Mouse (Mus musculus) midbrain, embryonic 16.5 days (tissue): Measurements from ENCODE around the gene Pard3b. TPM values are rescaled to one million over a fixed set of nuclear protein-coding genes. Genes with fewer than 3 reads are reported as not detected.

Experiments
- ATAC-seq: fragments of 200-750 bp; cut with Nextera tagmentation; 2 replicates; pipeline ENCODE4 v1.8.0; 2017; ENCODE audit warnings: moderate TSS enrichment
- H3K27ac ChIP-seq: fragments of 300-500 bp; sonication (generic); 2 replicates; pipeline ENCODE4 v1.5.1; 2014; ENCODE audit warnings: mild to moderate bottlenecking, low read length, mixed read lengths
- H3K27me3 ChIP-seq: fragments of 300-500 bp; sonication (generic); 2 replicates; pipeline ENCODE4 v1.6.1; 2014; ENCODE audit warnings: low read depth, low read length, mixed read lengths; ENCODE audit not compliant: control insufficient read depth, insufficient read depth
- H3K36me3 ChIP-seq: fragments of 300-500 bp; sonication (generic); 2 replicates; pipeline ENCODE4 v1.6.1; 2014; ENCODE audit warnings: mild to moderate bottlenecking, low read length, moderate library complexity, mixed read lengths; ENCODE audit not compliant: control insufficient read depth, insufficient read depth
- H3K4me1 ChIP-seq: fragments of 300-500 bp; sonication (generic); 2 replicates; pipeline ENCODE4 v1.6.1; 2014; ENCODE audit warnings: mild to moderate bottlenecking, low read length, mixed read lengths; ENCODE audit not compliant: control insufficient read depth, insufficient read depth
- H3K4me2 ChIP-seq: fragments of 300-500 bp; sonication (generic); 2 replicates; pipeline ENCODE4 v1.6.1; 2014; ENCODE audit warnings: mild to moderate bottlenecking, low read length, mixed read lengths
- H3K4me3 ChIP-seq: fragments of 300-500 bp; sonication (generic); 2 replicates; pipeline ENCODE4 v1.5.1; 2014; ENCODE audit warnings: low read depth, mild to moderate bottlenecking, low read length, moderate library complexity, mixed read lengths
- H3K9ac ChIP-seq: fragments of 300-500 bp; sonication (generic); 2 replicates; pipeline ENCODE4 v1.6.1; 2014; ENCODE audit warnings: low read depth, low read length, mixed read lengths
- H3K9me3 ChIP-seq: fragments of 300-500 bp; sonication (generic); replicated peaks from 2 replicates; pipeline ENCODE4 v1.6.1; 2014; ENCODE audit warnings: mild to moderate bottlenecking, low read length, mixed read lengths; ENCODE audit not compliant: control insufficient read depth, poor library complexity, severe bottlenecking
- WGBS: fragments of 180-500 bp; shearing (Covaris S2); extraction: QIAGEN DNeasy Blood & Tissue Kit; methylation state at CpG from one replicate; pipeline ENCODE4 v1.1.7; 2014; 5-methylcytosine and 5-hydroxymethylcytosine counted together
- polyA plus RNA-seq: library from polyadenylated mRNA; unstranded; fragments of >200 nt; fragmentation: Nextera tagmentation; extraction: Ambion mirVana; gene quantifications from 2 replicates; pipeline ENCODE4 v1.2.1, GENCODE M21; 2015

Pard3b gene
- polyA plus RNA-seq, 1 experiment from 2014 or later, result 7.2 TPM

DNA sequence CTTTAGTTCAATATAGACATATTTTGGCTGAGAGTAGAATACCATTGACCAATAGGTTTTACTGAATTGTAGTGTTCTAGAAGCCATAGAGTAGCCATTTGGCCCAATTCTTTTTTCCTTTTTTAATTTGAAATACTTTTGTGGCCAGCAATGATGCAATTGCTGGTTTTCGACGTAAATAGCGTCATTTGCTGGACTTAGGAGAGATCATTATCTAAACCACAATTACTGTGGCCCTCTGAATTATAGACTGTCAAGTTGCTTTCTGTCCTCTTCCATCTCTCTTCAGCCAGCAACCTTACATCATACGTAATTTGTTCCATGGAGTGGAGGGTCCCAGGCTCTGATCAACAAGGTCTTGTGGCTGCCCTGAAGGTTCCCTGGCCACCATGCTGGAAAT, 1000.8 kb downstream of the Pard3b start:
- no peak for ATAC-seq
- H3K36me3 ChIP-seq, result no peaks in the 10 kb centered on the region
- H3K4me2 ChIP-seq, result no peak overlapping the region
- 90% methylated on average over 4 of the region's 4 CpGs for WGBS
- no peaks in the 10 kb centered on the region for H3K9me3 ChIP-seq
- no peak overlapping the region for H3K27ac ChIP-seq
- H3K4me3 ChIP-seq, result no peak overlapping the region
- no peak overlapping the region for H3K9ac ChIP-seq
- H3K27me3 ChIP-seq, result no peaks in the 10 kb centered on the region
- H3K4me1 ChIP-seq, result 0 out of 2 replicates have a peak, but pooled peaks cover 5% of the 10 kb centered on the region

DNA sequence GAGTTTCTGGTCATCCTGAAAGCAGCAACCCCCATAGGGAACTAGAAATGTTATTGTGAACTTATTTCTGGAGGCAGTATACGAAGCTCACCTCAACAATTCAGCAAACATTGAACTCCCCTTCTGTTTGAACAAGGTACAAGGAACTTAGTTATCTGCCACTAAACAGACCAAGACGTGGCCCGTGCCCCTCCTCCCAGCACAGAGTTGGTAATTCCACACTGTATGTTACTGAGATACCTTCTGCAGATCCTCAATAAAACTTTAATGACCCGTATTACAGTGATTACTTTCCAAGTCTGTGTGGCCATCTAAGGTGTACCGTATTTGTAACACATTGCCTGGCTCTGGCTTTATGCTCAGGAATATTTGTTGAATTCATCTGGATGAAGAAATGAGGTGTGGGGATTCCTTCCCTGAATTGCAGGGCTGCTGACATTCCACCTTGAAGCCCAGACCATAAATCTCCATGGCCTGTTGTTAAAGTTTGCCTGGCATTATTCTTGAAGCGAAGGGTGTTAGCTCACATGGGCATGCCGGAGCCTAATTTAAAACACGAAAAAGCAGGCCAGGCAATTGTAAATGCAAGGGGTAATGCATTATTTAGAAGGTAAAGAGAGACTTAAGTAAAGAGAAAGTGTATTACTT, 1006.1 kb downstream of the Pard3b start:
- Histone ChIP-seq H3K9me3 (no peaks in the 10 kb centered on the region), H3K36me3 (no peaks in the 10 kb centered on the region), H3K4me2 (no peak overlapping the region), H3K4me1 (peaks cover 3% of the 10 kb centered on the region; the same call in 1 of the 2 replicates), H3K9ac (no peak overlapping the region), H3K27ac (no peak overlapping the region), H3K4me3 (no peak overlapping the region), H3K27me3 (no peaks in the 10 kb centered on the region)
- WGBS, result 85% methylated on average over 8 of the region's 8 CpGs
- no peak for ATAC-seq

DNA sequence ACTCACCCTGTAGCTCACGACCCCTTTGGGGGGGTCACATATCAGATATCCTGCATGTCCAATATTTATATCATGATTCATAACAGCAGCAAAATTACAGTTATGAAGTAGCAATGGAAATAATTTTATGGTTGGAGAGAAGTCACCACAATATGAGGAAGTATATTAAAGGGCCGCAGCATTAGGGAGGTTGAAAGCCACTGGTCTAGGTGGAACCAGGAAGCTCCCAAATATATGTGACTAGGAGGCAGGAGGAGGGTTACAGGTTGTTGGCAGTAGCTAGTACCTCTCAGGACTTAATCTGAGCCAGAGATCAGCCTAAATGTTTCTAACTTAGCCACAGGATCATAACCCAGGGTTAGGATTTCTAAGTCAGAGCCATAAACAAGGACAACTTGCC, 1008.2 kb downstream of the Pard3b start:
- 95% methylated on average over 2 of the region's 2 CpGs for WGBS

DNA sequence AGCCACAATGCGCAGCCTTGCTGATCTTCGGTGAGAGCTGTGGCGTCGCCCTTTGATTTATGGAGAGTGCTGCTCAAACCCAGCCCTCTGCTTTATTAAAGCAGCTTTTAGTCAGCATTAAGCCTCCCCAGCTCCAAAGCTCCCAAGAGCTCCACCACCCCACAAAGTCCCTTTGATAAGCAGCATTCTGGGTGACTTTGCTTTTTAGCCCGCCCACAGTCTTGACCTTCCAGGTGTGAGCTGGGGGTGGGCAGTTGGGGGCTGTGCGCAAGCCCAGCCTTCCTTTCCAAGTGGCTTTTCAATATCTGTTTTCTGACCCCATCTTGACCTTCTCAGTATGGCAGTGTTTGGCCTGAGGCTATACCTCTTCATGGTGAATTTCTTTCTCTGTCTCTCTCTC, 1009.5 kb downstream of the Pard3b start:
- 18% methylated on average over 6 of the region's 6 CpGs for WGBS
- no peak overlapping the region; the same call in 1 of the 2 replicates for H3K4me2 ChIP-seq

More for the DNA sequence above, 1008.2 kb downstream of the Pard3b start:
- no peak for ATAC-seq
- Histone ChIP-seq H3K9me3 (no peaks in the 10 kb centered on the region), H3K9ac (no peak overlapping the region), H3K4me1 (peaks cover 3% of the 10 kb centered on the region; the same call in 1 of the 2 replicates), H3K27ac (no peak overlapping the region), H3K4me3 (no peak overlapping the region), H3K27me3 (no peaks in the 10 kb centered on the region), H3K4me2 (no peak overlapping the region), H3K36me3 (no peaks in the 10 kb centered on the region)

DNA sequence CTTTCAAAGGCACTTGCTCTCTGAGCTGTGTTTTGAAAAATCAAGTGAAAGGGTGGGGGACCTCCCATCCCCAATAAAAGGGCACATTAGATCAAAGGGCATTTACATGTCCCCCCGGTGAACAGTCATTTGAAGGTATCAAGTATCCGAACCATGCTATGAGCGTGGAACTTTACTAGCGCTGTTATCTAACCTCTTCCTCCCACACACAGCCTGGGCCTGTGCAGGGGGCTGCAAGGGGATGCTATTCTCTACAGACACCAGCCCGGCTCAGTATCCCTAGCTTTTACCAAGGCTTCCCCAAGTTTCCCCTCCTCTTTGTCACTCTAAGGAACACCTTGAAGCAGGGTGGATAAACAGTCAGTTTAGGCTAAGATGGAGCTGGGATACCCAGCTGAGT, 1010.0 kb downstream of the Pard3b start:
- Histone ChIP-seq H3K9me3 (no peaks in the 10 kb centered on the region), H3K9ac (no peak overlapping the region), H3K27me3 (no peaks in the 10 kb centered on the region), H3K4me1 (peaks cover 3% of the 10 kb centered on the region; the same call in 1 of the 2 replicates), H3K27ac (no peak overlapping the region), H3K4me2 (no peak overlapping the region), H3K36me3 (no peaks in the 10 kb centered on the region), H3K4me3 (no peak overlapping the region)
- 15% methylated on average over 5 of the region's 5 CpGs for WGBS
- ATAC-seq, result no peak

More for the DNA sequence above, 1009.5 kb downstream of the Pard3b start:
- Histone ChIP-seq H3K4me1 (peaks cover 3% of the 10 kb centered on the region; the same call in 1 of the 2 replicates), H3K9me3 (no peaks in the 10 kb centered on the region), H3K9ac (no peak overlapping the region), H3K4me3 (no peak overlapping the region), H3K27ac (no peak overlapping the region), H3K36me3 (no peaks in the 10 kb centered on the region), H3K27me3 (no peaks in the 10 kb centered on the region)
- no peak for ATAC-seq

DNA sequence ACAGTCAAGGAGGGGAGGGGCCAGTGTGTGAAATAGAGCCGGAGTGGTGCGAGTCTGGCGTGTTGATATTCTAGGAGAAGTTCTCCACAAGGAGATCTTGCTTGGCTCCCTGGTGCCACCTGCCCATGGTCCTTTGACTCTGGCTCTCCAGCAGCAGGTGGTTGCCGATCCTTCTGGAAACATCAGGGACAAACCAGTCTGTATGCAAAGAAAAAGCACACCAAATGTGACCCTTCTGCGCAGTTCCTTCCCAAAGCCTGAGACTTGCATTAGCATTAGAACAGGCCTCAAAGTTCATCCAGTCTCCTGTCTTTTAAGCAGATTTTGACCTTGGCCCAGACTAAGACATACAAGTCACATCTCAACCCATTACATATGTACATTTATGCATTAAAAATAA, 1011.9 kb downstream of the Pard3b start:
- no peak overlapping the region for H3K4me2 ChIP-seq
- H3K9me3 ChIP-seq, result no peaks in the 10 kb centered on the region
- H3K9ac ChIP-seq, result no peak overlapping the region
- no peak overlapping the region for H3K4me3 ChIP-seq
- no peak for ATAC-seq
- 92% methylated on average over 5 of the region's 5 CpGs for WGBS
- no peaks in the 10 kb centered on the region for H3K36me3 ChIP-seq
- H3K4me1 ChIP-seq, result peaks cover 3% of the 10 kb centered on the region; the same call in 1 of the 2 replicates
- no peak overlapping the region for H3K27ac ChIP-seq
- no peaks in the 10 kb centered on the region for H3K27me3 ChIP-seq

DNA sequence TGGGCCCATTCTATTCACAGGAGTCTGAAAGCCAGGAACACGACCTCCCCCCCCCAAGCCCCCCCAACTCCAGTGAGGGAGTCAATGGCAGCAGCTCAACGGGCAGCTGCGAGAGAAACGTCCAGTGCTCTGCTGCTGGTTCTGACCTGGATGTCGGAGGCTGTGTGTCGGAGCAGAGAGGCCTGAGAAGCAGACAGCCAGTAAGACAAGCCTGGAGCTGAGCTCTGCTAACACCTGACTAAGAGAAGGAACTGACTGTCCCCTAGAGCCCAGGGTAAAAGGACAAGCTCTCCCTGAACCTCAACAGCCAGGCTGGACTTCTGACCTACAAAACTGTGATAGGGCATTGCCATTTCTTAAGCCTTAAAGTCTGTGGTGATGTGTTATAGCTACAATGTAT, 1015.8 kb downstream of the Pard3b start:
- H3K27me3 ChIP-seq, result no peaks in the 10 kb centered on the region
- WGBS, result 66% methylated on average over 6 of the region's 6 CpGs
- no peak overlapping the region for H3K4me2 ChIP-seq
- ATAC-seq, result no peak
- H3K36me3 ChIP-seq, result no peaks in the 10 kb centered on the region
- no peak overlapping the region for H3K27ac ChIP-seq
- no peak overlapping the region for H3K4me3 ChIP-seq
- no peaks in the 10 kb centered on the region for H3K9me3 ChIP-seq
- H3K4me1 ChIP-seq, result no peaks in the 10 kb centered on the region
- H3K9ac ChIP-seq, result no peak overlapping the region

DNA sequence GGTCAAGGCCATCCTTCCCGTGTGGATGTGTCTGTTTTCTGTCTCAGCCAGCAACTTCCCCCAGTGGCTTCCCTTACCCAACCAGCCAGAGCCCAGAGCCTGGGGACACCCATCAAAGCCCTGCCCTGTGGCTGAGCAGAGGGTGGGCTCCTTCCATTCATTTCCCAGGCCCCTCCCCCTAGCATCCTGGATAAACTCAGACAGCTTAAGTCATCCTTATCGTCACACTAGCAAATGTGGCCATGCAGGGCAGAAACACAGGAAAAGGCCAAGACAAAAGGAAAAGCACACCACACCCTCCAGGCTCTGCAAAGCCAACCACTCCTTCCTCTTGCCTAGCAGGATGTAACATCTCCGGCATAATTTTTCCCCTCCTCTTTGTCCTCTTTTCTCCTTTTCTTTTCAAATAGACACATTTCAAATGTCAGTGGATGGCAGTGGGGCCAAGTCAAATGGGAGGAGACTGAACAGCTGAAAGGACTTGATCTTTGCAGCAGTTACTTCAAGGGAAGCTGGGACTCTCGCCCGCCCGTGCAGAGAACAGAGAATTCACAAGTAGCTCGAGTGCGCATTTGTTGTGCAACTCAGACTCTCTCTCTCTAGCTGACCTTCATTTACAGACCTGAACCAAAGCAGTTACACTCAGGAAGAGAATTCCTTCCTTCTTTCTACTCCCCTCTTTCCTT, 1026.5 kb downstream of the Pard3b start:
- Histone ChIP-seq H3K4me2 (no peak overlapping the region), H3K4me1 (0 out of 2 replicates have a peak, but pooled peaks cover 3% of the 10 kb centered on the region), H3K4me3 (no peak overlapping the region), H3K27ac (no peak overlapping the region), H3K9me3 (no peaks in the 10 kb centered on the region; the same call in 1 of the 2 replicates), H3K9ac (no peak overlapping the region), H3K36me3 (no peaks in the 10 kb centered on the region), H3K27me3 (no peaks in the 10 kb centered on the region)
- peak; percentile 42; the same call in 1 of the 2 replicates for ATAC-seq
- 28% methylated on average over 8 of the region's 8 CpGs for WGBS
